Mouse (Mus musculus): ENCODE measurements around the gene Zfp870.

DNA sequence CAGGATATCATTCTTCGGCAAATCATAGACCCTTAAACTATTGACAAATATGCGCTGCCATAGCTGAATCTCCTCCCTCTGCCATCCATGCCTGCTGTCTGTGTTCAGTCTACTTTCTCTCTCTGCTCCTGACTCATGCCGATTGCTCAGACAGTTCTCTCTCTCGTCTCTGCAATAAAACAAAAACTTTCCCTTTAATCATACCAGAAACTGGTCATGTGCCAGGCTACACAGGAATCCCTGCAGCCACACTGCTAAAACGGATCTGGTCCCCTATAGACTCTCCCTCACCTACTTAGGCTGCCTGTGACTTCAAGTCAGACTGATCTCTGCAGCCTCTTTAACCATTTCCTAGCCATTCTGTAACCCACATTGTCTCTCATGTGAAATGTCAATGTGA, 18.7 kb downstream of the Zfp870 start:
- TF ChIP-seq CEBPB (IDR thresholded peaks at IDR 0.05; ENCODE audit: low read depth) (no peak), CTCF (IDR thresholded peaks at IDR 0.05; ENCODE audit: control insufficient read depth, insufficient read depth, insufficient read length) (no peak), MYOG (IDR thresholded peaks at IDR 0.05; ENCODE audit: control insufficient read depth, extremely low read depth, insufficient read length) (no peak), FOSL1 (IDR thresholded peaks at IDR 0.05; ENCODE audit: insufficient read depth, low read length, poor library complexity, severe bottlenecking) (no peak), USF1 (IDR thresholded peaks at IDR 0.05; ENCODE audit: low read depth) (no peak), MAX (IDR thresholded peaks at IDR 0.05) (no peak), MYOD1 (IDR thresholded peaks at IDR 0.05; ENCODE audit: control insufficient read depth, insufficient read length, low read depth) (no peak)
